Mouse (Mus musculus) thymus, adult 2 months (tissue): ENCODE measurements around the gene Nt5e. TPM values are rescaled to one million over a fixed set of nuclear protein-coding genes. Genes with fewer than 3 reads are reported as not detected.

Experiments
- DNase-seq: peaks from one replicate; pipeline ENCODE4 v3.0.0; 2021
- H3K27ac ChIP-seq: fragments of 200-500 bp; 2 replicates; pipeline ENCODE4 v1.5.1; 2012; ENCODE audit warnings: low read length, control low read depth; ENCODE audit not compliant: control insufficient read depth, insufficient read depth
- H3K27me3 ChIP-seq: fragments of 200-500 bp; 2 replicates; pipeline ENCODE4 v1.6.1; 2012; ENCODE audit warnings: mild to moderate bottlenecking, low read length, moderate library complexity, mixed read lengths; ENCODE audit not compliant: control insufficient read depth, insufficient read depth
- H3K36me3 ChIP-seq: fragments of 200-500 bp; 2 replicates; pipeline ENCODE4 v1.6.1; 2012; ENCODE audit warnings: mild to moderate bottlenecking, low read length, moderate library complexity; ENCODE audit not compliant: control insufficient read depth, insufficient read depth
- H3K4me1 ChIP-seq: fragments of 200-500 bp; replicated peaks from 2 replicates; pipeline ENCODE4 v1.6.1; 2012; ENCODE audit warnings: low read length; ENCODE audit not compliant: control insufficient read depth, insufficient read depth
- H3K4me3 ChIP-seq: fragments of 200-500 bp; 2 replicates; pipeline ENCODE4 v1.5.1; 2012; ENCODE audit warnings: mild to moderate bottlenecking, low read length, control low read depth, moderate library complexity; ENCODE audit not compliant: control insufficient read depth, insufficient read depth
- CTCF ChIP-seq: fragments of 200-500 bp; IDR thresholded peaks from 2 replicates; pipeline ENCODE4 v1.5.1; 2012; ENCODE audit warnings: mild to moderate bottlenecking, control low read depth, low read length, moderate library complexity, borderline replicate concordance; ENCODE audit not compliant: control insufficient read depth, poor library complexity, insufficient read depth; ENCODE audit errors: extremely low read depth
- POLR2A ChIP-seq: fragments of 200-500 bp; IDR thresholded peaks from 2 replicates; pipeline ENCODE4 v1.6.1; 2012; ENCODE audit warnings: mild to moderate bottlenecking, low read length, control low read depth, moderate library complexity; ENCODE audit not compliant: control insufficient read depth, poor library complexity, insufficient read depth; ENCODE audit errors: extremely low read depth
- WGBS: fragments of 180-500 bp; shearing (Covaris S2); methylation state at CpG from one replicate; pipeline ENCODE4 v1.1.7; 2018; 5-methylcytosine and 5-hydroxymethylcytosine counted together
- polyA plus RNA-seq: library from polyadenylated mRNA; depleted of rRNA; stranded (reverse); fragments of >200 nt; gene quantifications from 2 replicates; pipeline ENCODE4 v1.2.3, GENCODE M21; 2012; rRNA removed

Nt5e gene
- polyA plus RNA-seq, result 1.7 and 1.9 TPM in 2 replicates

- peak; percentile 27 for DNase-seq
- H3K36me3 ChIP-seq, result no peaks in the 10 kb centered on the region
- peaks cover 6% of the 10 kb centered on the region; the same call in 1 of the 2 replicates for H3K4me1 ChIP-seq
- 3% methylated on average over 65 of the region's 66 CpGs for WGBS
- TF ChIP-seq POLR2A (no peak), CTCF (no peak)
- H3K4me3 ChIP-seq, result peak within 1 kb of the TSS; percentile 47
- no peak within 1 kb of the TSS for H3K27ac ChIP-seq
- H3K27me3 ChIP-seq, result peaks cover 8% of the 10 kb centered on the region
These were observed at the start of gene Nt5e for GRCm38 (mm10) chr9:88326930-88327901. Nt5e (plus strand) TSS chr9:88327197.

GRCm38 (mm10) chr9:88277588-88277987 is 49.4 kb upstream of the Nt5e start:
- no peaks in the 10 kb centered on the region for H3K27me3 ChIP-seq
- WGBS, result 67% methylated on average over 4 of the region's 4 CpGs
- TF ChIP-seq CTCF (no peak), POLR2A (no peak)
- H3K4me1 ChIP-seq, result no peaks in the 10 kb centered on the region
- no peaks in the 10 kb centered on the region for H3K36me3 ChIP-seq
- no peak overlapping the region for H3K4me3 ChIP-seq
- H3K27ac ChIP-seq, result no peak overlapping the region
- DNase-seq, result no peak

DNA sequence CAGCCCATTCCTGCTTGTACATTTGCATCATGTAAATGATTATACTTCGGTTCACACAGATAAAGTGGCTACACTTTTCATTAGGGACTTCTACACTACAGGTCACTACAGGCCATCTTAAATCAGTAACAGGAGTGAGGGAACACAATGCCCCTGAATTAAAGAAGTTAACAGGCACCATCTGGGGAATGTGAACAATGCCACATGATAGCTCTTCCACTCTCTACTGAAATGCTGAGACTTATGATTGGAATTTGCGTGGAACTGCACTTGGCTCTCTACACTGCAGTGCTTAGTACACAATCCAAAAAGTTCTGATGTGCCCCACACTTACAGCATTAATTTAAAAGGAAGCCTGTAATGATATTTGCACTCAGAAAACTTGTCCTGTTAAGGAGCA is 47.3 kb upstream of the Nt5e start:
- Histone ChIP-seq H3K27ac (no peak overlapping the region), H3K36me3 (no peaks in the 10 kb centered on the region), H3K4me3 (no peak overlapping the region), H3K4me1 (no peaks in the 10 kb centered on the region), H3K27me3 (no peaks in the 10 kb centered on the region)
- WGBS, result 95% methylated on average over 2 of the region's 2 CpGs
- TF ChIP-seq POLR2A (no peak), CTCF (no peak)
- no peak for DNase-seq

GRCm38 (mm10) chr9:88289568-88290168 is 37.3 kb upstream of the Nt5e start:
- Histone ChIP-seq H3K27me3 (no peaks in the 10 kb centered on the region), H3K4me3 (no peak overlapping the region), H3K36me3 (no peaks in the 10 kb centered on the region), H3K27ac (no peak overlapping the region), H3K4me1 (no peaks in the 10 kb centered on the region)
- TF ChIP-seq POLR2A (no peak), CTCF (no peak)
- no peak for DNase-seq
- WGBS, result 68% methylated on average over 7 of the region's 7 CpGs

GRCm38 (mm10) chr9:88292836-88293370 is 34.1 kb upstream of the Nt5e start:
- H3K27me3 ChIP-seq, result no peaks in the 10 kb centered on the region
- TF ChIP-seq POLR2A (no peak), CTCF (no peak)
- H3K4me3 ChIP-seq, result no peak overlapping the region
- no peaks in the 10 kb centered on the region for H3K4me1 ChIP-seq
- WGBS, result 94% methylated on average over 2 of the region's 2 CpGs
- DNase-seq, result no peak
- no peak overlapping the region for H3K27ac ChIP-seq
- no peaks in the 10 kb centered on the region for H3K36me3 ChIP-seq

- Histone ChIP-seq H3K27ac (no peak overlapping the region), H3K36me3 (no peaks in the 10 kb centered on the region), H3K4me3 (no peak overlapping the region), H3K4me1 (no peaks in the 10 kb centered on the region), H3K27me3 (no peaks in the 10 kb centered on the region)
- no peak for DNase-seq
- TF ChIP-seq POLR2A, result no peak
- no peak for TF ChIP-seq CTCF
- WGBS, result 73% methylated on average over 4 of the region's 4 CpGs
These were observed 31.2 kb upstream of the Nt5e start for GRCm38 (mm10) chr9:88295798-88296197.
